Mouse (Mus musculus) midbrain, embryonic 13.5 days (tissue): ENCODE measurements around the gene Tesk1. TPM values are rescaled to one million over a fixed set of nuclear protein-coding genes. Genes with fewer than 3 reads are reported as not detected.
A peak's percentile ranks its signal among the peaks of the same experiment; 100 is the strongest.

ENCODE experiments used
- ATAC-seq: fragments of 200-750 bp; cut with Nextera tagmentation; 2 replicates; pipeline ENCODE4 v1.8.0; 2017; ENCODE audit warnings: mild to moderate bottlenecking, moderate TSS enrichment, moderate library complexity
- H3K27ac ChIP-seq: fragments of 300-500 bp; sonication (generic); 2 replicates; pipeline ENCODE4 v1.5.1; 2015; ENCODE audit warnings: inconsistent platforms, mild to moderate bottlenecking, moderate library complexity
- H3K27me3 ChIP-seq: fragments of 300-500 bp; sonication (generic); 2 replicates; pipeline ENCODE4 v1.6.1; 2015; ENCODE audit warnings: mild to moderate bottlenecking, inconsistent platforms
- H3K36me3 ChIP-seq: fragments of 300-500 bp; sonication (generic); 2 replicates; pipeline ENCODE4 v1.6.1; 2015; ENCODE audit warnings: mild to moderate bottlenecking, inconsistent platforms
- H3K4me1 ChIP-seq: fragments of 300-500 bp; sonication (generic); replicated peaks from 2 replicates; pipeline ENCODE4 v1.6.1; 2015; ENCODE audit warnings: inconsistent platforms
- H3K4me2 ChIP-seq: fragments of 300-500 bp; sonication (generic); replicated peaks from 2 replicates; pipeline ENCODE4 v1.6.1; 2015; ENCODE audit warnings: moderate library complexity, mild to moderate bottlenecking, inconsistent platforms
- H3K4me3 ChIP-seq: fragments of 300-500 bp; sonication (generic); replicated peaks from 2 replicates; pipeline ENCODE4 v1.5.1; 2015; ENCODE audit warnings: mild to moderate bottlenecking, inconsistent platforms
- H3K9ac ChIP-seq: fragments of 300-500 bp; sonication (generic); replicated peaks from 2 replicates; pipeline ENCODE4 v1.6.1; 2015; ENCODE audit warnings: mild to moderate bottlenecking, inconsistent platforms
- H3K9me3 ChIP-seq: fragments of 300-500 bp; sonication (generic); 2 replicates; pipeline ENCODE4 v1.6.1; 2016; ENCODE audit warnings: mild to moderate bottlenecking, inconsistent platforms
- WGBS: fragments of 180-500 bp; shearing (Covaris S2); methylation state at CpG from one replicate; pipeline ENCODE4 v1.1.7; 2015; 5-methylcytosine and 5-hydroxymethylcytosine counted together
- polyA plus RNA-seq: library from polyadenylated mRNA; unstranded; fragments of >200 nt; fragmentation: Nextera tagmentation; extraction: Ambion mirVana; gene quantifications from 2 replicates; pipeline ENCODE4 v1.2.1, GENCODE M21; 2015

Gene Tesk1
- polyA plus RNA-seq, 1 experiment from 2014 or later: 8.4 TPM

GRCm38 (mm10) chr4:43406162-43406971 lies 35.4 kb upstream of the Tesk1 start:
- 1% methylated on average over 28 of the region's 28 CpGs for WGBS
- H3K9ac ChIP-seq: peak overlapping the region; percentile 93
- H3K27me3 ChIP-seq: no peaks in the 10 kb centered on the region
- H3K27ac ChIP-seq: peak overlapping the region; percentile 97
- peak overlapping the region; percentile 68 for H3K4me3 ChIP-seq
- H3K9me3 ChIP-seq: no peaks in the 10 kb centered on the region
- H3K36me3 ChIP-seq: peaks cover 7% of the 10 kb centered on the region; the same call in 1 of the 2 replicates
- peak overlapping the region; percentile 77 for H3K4me2 ChIP-seq
- peak; percentile 97 for ATAC-seq
- H3K4me1 ChIP-seq: peaks cover 48% of the 10 kb centered on the region

- Histone ChIP-seq H3K4me2 (peak overlapping the region; percentile 77), H3K4me1 (peaks cover 46% of the 10 kb centered on the region), H3K27me3 (no peaks in the 10 kb centered on the region), H3K9ac (peak overlapping the region; percentile 93), H3K27ac (peak overlapping the region; percentile 97), H3K36me3 (peaks cover 4% of the 10 kb centered on the region; the same call in 1 of the 2 replicates), H3K9me3 (no peaks in the 10 kb centered on the region), H3K4me3 (peak overlapping the region; percentile 68)
- 66% methylated on average over 12 of the region's 12 CpGs for WGBS
- ATAC-seq: peak; percentile 59
These were observed 34.4 kb upstream of the Tesk1 start for GRCm38 (mm10) chr4:43407071-43407920.

GRCm38 (mm10) chr4:43414761-43415160 lies 27.0 kb upstream of the Tesk1 start:
- H3K9ac ChIP-seq: no peak overlapping the region
- no peak overlapping the region for H3K4me2 ChIP-seq
- no peaks in the 10 kb centered on the region for H3K9me3 ChIP-seq
- WGBS: 93% methylated on average over 14 of the region's 14 CpGs
- H3K36me3 ChIP-seq: peaks cover 61% of the 10 kb centered on the region
- no peak overlapping the region for H3K4me3 ChIP-seq
- H3K4me1 ChIP-seq: peaks cover 36% of the 10 kb centered on the region
- no peak overlapping the region for H3K27ac ChIP-seq
- no peak for ATAC-seq
- no peaks in the 10 kb centered on the region for H3K27me3 ChIP-seq

- Histone ChIP-seq H3K27me3 (no peaks in the 10 kb centered on the region), H3K4me3 (no peak overlapping the region), H3K36me3 (peaks cover 62% of the 10 kb centered on the region), H3K9me3 (no peaks in the 10 kb centered on the region), H3K4me1 (peaks cover 30% of the 10 kb centered on the region), H3K27ac (no peak overlapping the region), H3K9ac (no peak overlapping the region), H3K4me2 (no peak overlapping the region)
- WGBS: 93% methylated on average over 29 of the region's 29 CpGs
- no peak for ATAC-seq
These were observed 26.3 kb upstream of the Tesk1 start for GRCm38 (mm10) chr4:43415221-43416070.

- WGBS: 95% methylated on average over 22 of the region's 22 CpGs
- no peak overlapping the region for H3K9ac ChIP-seq
- H3K4me2 ChIP-seq: no peak overlapping the region
- no peak overlapping the region for H3K27ac ChIP-seq
- H3K36me3 ChIP-seq: peaks cover 61% of the 10 kb centered on the region
- no peaks in the 10 kb centered on the region for H3K9me3 ChIP-seq
- peaks cover 26% of the 10 kb centered on the region for H3K4me1 ChIP-seq
- H3K4me3 ChIP-seq: no peak overlapping the region
- no peak for ATAC-seq
- no peaks in the 10 kb centered on the region for H3K27me3 ChIP-seq
These were observed 25.7 kb upstream of the Tesk1 start for GRCm38 (mm10) chr4:43416071-43416490.

- Histone ChIP-seq H3K4me3 (no peak overlapping the region), H3K9me3 (no peaks in the 10 kb centered on the region), H3K27me3 (peaks cover 3% of the 10 kb centered on the region; the same call in 1 of the 2 replicates), H3K9ac (no peak overlapping the region), H3K27ac (no peak overlapping the region), H3K4me2 (no peak overlapping the region), H3K36me3 (peaks cover 71% of the 10 kb centered on the region), H3K4me1 (peaks cover 23% of the 10 kb centered on the region)
- ATAC-seq: no peak
- 77% methylated on average over 16 of the region's 16 CpGs for WGBS
These were observed 24.3 kb upstream of the Tesk1 start for GRCm38 (mm10) chr4:43417269-43418062.

GRCm38 (mm10) chr4:43418450-43418849 lies 23.3 kb upstream of the Tesk1 start:
- Histone ChIP-seq H3K4me2 (no peak overlapping the region), H3K36me3 (peaks cover 79% of the 10 kb centered on the region), H3K27ac (no peak overlapping the region), H3K9ac (no peak overlapping the region), H3K27me3 (peaks cover 13% of the 10 kb centered on the region), H3K4me1 (peaks cover 15% of the 10 kb centered on the region), H3K9me3 (no peaks in the 10 kb centered on the region), H3K4me3 (no peak overlapping the region)
- 78% methylated on average over 4 of the region's 4 CpGs for WGBS
- no peak for ATAC-seq

GRCm38 (mm10) chr4:43418973-43419656 lies 22.6 kb upstream of the Tesk1 start:
- 57% methylated on average over 15 of the region's 15 CpGs for WGBS
- H3K4me2 ChIP-seq: no peak overlapping the region
- no peak overlapping the region for H3K9ac ChIP-seq

GRCm38 (mm10) chr4:43419801-43420281 lies 21.9 kb upstream of the Tesk1 start:
- Histone ChIP-seq H3K27me3 (peaks cover 27% of the 10 kb centered on the region), H3K27ac (peak overlapping the region; percentile 26; the same call in 1 of the 2 replicates), H3K36me3 (peaks cover 82% of the 10 kb centered on the region), H3K4me3 (no peak overlapping the region), H3K4me2 (no peak overlapping the region), H3K9me3 (no peaks in the 10 kb centered on the region), H3K4me1 (peaks cover 13% of the 10 kb centered on the region; the same call in 1 of the 2 replicates), H3K9ac (no peak overlapping the region; the same call in 1 of the 2 replicates)
- WGBS: 74% methylated on average over 9 of the region's 9 CpGs
- no peak for ATAC-seq

More at GRCm38 (mm10) chr4:43418973-43419656, 22.6 kb upstream of the Tesk1 start:
- ATAC-seq: no peak
- Histone ChIP-seq H3K9me3 (no peaks in the 10 kb centered on the region), H3K4me1 (peaks cover 13% of the 10 kb centered on the region; the same call in 1 of the 2 replicates), H3K4me3 (no peak overlapping the region), H3K27me3 (peaks cover 19% of the 10 kb centered on the region), H3K27ac (no peak overlapping the region), H3K36me3 (peaks cover 82% of the 10 kb centered on the region)

GRCm38 (mm10) chr4:43420305-43420704 lies 21.4 kb upstream of the Tesk1 start:
- H3K4me1 ChIP-seq: peaks cover 16% of the 10 kb centered on the region
- H3K27ac ChIP-seq: no peak overlapping the region
- ATAC-seq: 0 out of 2 replicates have a peak, but pooled peaks have one; percentile 12
- no peak overlapping the region for H3K4me3 ChIP-seq
- WGBS: 6% methylated on average over 6 of the region's 6 CpGs
- H3K9ac ChIP-seq: no peak overlapping the region; the same call in 1 of the 2 replicates
- H3K9me3 ChIP-seq: no peaks in the 10 kb centered on the region
- H3K36me3 ChIP-seq: peaks cover 82% of the 10 kb centered on the region
- H3K27me3 ChIP-seq: peaks cover 31% of the 10 kb centered on the region
- H3K4me2 ChIP-seq: no peak overlapping the region
